Mouse (Mus musculus) leukemia stem cell, adult 10-12 weeks (primary cell): ENCODE results near the gene Olfr372. TPM values are rescaled to one million over a fixed set of nuclear protein-coding genes. Genes with fewer than 3 reads are reported as not detected.

Experiments used
- polyA plus RNA-seq: library from polyadenylated mRNA; stranded (reverse); fragments of >175 nt; gene quantifications from 2 replicates; pipeline ENCODE4 v1.2.3, GENCODE M21; 2012; ENCODE audit warnings: low replicate concordance

Olfr372 gene
- polyA plus RNA-seq: not detected in 2 replicates

GRCm38 (mm10) chr8:72040918-72041317 lies at the start of gene Olfr372:
TSS of gene Olfr372 (plus strand) at chr8:72041218.

GRCm38 (mm10) chr8:72009473-72009872 lies 31.5 kb upstream of the Olfr372 start, which contains the start of gene Cyp4f18:
TSS of gene Cyp4f18 (minus strand) at chr8:72009626.

GRCm38 (mm10) chr8:72082877-72083276 lies 41.9 kb downstream of the Olfr372 start, which contains the start of gene Olfr373:
TSS of gene Olfr373 (plus strand) at chr8:72083177.

DNA sequence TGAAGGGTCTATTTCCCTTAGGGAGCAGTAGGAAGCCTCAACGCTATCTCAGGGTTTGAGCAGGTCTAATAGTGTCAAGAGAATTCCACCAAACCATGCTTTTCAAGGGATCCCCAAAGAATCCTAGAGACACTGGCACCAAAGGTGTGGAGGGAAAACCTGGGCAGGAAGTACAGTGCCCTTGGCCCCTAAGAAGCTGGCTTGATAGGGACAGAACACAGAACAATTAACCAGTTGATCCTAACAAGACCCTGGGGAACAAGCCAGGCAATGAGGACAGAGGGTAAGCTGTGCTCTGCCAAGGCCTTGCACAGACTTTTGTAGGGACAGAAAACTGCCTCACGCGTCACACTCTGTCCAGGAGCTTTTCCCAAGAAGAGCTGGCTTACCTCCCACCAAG lies 65.7 kb downstream of the Olfr372 start, which contains the start of gene Olfr374:
TSS of gene Olfr374 (plus strand) at position 301 of the 400 bp plus-strand sequence.

Other genes starting within 250 kb of the Olfr372 start
- gene Zfp709, start 159.2 kb upstream of the Olfr372 start, polyA plus RNA-seq: 0.20 and 0.48 TPM in 2 replicates
- 0.09 and 0.49 TPM in 2 replicates for gene Zfp882, start 132.6 kb upstream of the Olfr372 start, polyA plus RNA-seq
- 0.25 and 2.2 TPM in 2 replicates for gene Zfp617, start 132.6 kb upstream of the Olfr372 start, polyA plus RNA-seq
- gene Zfp961, start 90.2 kb upstream of the Olfr372 start, polyA plus RNA-seq: 1.1 and 4.8 TPM in 2 replicates
- gene Cyp4f18, start 31.6 kb upstream of the Olfr372 start, polyA plus RNA-seq: 6.8 and 30.5 TPM in 2 replicates
- 0.06 TPM in 1 of 2 replicates, not detected in the other for gene Olfr373, start 42.0 kb downstream of the Olfr372 start, polyA plus RNA-seq
- gene Olfr374, start 65.8 kb downstream of the Olfr372 start, polyA plus RNA-seq: 0.02 TPM in 1 of 2 replicates, not detected in the other
- 15.1 and 15.6 TPM in 2 replicates for gene Tpm4, start 93.8 kb downstream of the Olfr372 start, polyA plus RNA-seq
- gene Rab8a, start 120.0 kb downstream of the Olfr372 start, polyA plus RNA-seq: 24.9 and 70.2 TPM in 2 replicates
- gene Hsh2d, start 148.4 kb downstream of the Olfr372 start, polyA plus RNA-seq: 4.4 and 24.5 TPM in 2 replicates
- not detected in 2 replicates for gene Cib3, start 171.6 kb downstream of the Olfr372 start, polyA plus RNA-seq
- not detected in 2 replicates for gene Gm11034, start 172.4 kb downstream of the Olfr372 start, polyA plus RNA-seq
- gene Fam32a, start 178.5 kb downstream of the Olfr372 start, polyA plus RNA-seq: 18.2 and 24.8 TPM in 2 replicates
- 191 and 210 TPM in 2 replicates for gene Ap1m1, start 198.8 kb downstream of the Olfr372 start, polyA plus RNA-seq